Mouse (Mus musculus): ENCODE results near the gene Igf2bp2. TPM values are rescaled to one million over a fixed set of nuclear protein-coding genes. Genes with fewer than 3 reads are reported as not detected.

The Igf2bp2 gene
- total and polyA plus RNA-seq, 3 experiments, result 0.43 to 1.5 (median 0.51) TPM

DNA sequence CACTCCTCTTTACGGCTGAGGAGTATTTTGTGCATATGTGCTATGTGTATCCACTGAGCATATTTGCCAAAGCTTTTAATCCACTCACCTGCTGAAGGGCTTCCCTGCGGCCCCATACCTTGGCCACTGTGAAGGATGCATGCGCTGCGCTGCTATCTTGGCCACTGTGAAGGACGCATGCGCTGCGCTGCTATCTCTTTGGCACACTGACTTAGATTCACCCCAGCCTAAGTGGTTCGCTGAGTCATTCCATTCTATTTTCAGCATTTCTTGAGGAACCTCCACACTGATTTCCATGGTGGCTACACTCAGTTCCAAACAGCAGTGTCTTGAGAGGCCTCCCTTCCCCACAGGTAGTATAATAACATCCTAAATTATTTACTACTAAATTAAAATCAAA lies 42.0 kb downstream of the Igf2bp2 start:
- H3K79me2 ChIP-seq (replicated peaks; ENCODE audit: control insufficient read depth, extremely low read depth, insufficient read depth, poor library complexity, severe bottlenecking), result no peaks in the 10 kb centered on the region

DNA sequence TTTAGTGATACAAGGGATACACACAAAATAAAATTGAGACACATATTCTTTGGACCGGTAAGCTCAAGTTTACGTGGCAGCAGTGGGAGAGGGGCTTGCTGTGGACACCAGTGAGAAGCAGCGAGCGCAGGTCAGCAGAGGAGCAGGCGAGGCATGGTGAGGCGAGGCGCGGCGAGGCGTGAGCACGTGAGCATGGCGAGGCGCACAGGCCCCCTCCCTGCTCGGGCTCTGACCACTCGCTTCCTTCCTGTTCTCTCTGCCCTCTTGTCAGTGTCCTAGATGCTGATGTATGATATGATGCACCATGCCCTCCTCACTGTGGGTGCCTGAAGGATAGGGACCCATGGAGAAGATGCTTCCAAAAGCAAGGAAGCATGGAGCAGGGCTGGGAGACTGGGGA lies 43.6 kb downstream of the Igf2bp2 start:
- TF ChIP-seq CTCF (conservative IDR thresholded peaks at IDR 0.05 in 1 of 2, IDR thresholded peaks at IDR 0.05 in 1 of 2; ENCODE audit: low read depth in 2 of 2, low read length in 2 of 2), result no peak
- no peak for TF ChIP-seq ELF1 (IDR thresholded peaks at IDR 0.05; ENCODE audit: low read depth, low read length)
- no peak for TF ChIP-seq JUN (IDR thresholded peaks at IDR 0.05; ENCODE audit: insufficient read depth, low read depth, low read length)
- TF ChIP-seq ETS1 (conservative IDR thresholded peaks at IDR 0.05; ENCODE audit: low read depth, low read length), result no peak
- no peak for TF ChIP-seq KAT2A (IDR thresholded peaks at IDR 0.05; ENCODE audit: insufficient replicate concordance, low read length)
- no peak for TF ChIP-seq NRF1 (IDR thresholded peaks at IDR 0.05; ENCODE audit: low read depth, low read length)
- TF ChIP-seq SIN3A (IDR thresholded peaks at IDR 0.05; ENCODE audit: low read length), result no peak
- no peak for TF ChIP-seq MYC (IDR thresholded peaks at IDR 0.05; ENCODE audit: low read depth, low read length)
- no peak for TF ChIP-seq RCOR1 (conservative IDR thresholded peaks at IDR 0.05; ENCODE audit: low read depth, low read length)
- no peak for TF ChIP-seq CHD2 (IDR thresholded peaks at IDR 0.05; ENCODE audit: low read length)
- TF ChIP-seq NELFE (IDR thresholded peaks at IDR 0.05; ENCODE audit: low read depth, low read length), result no peak
- TF ChIP-seq USF1 (IDR thresholded peaks at IDR 0.05; ENCODE audit: low read depth, low read length), result no peak
- TF ChIP-seq ZC3H11A (IDR thresholded peaks at IDR 0.05; ENCODE audit: low read depth, low read length), result no peak
- no peak for TF ChIP-seq POLR2A (IDR thresholded peaks at IDR 0.05; ENCODE audit: low read depth, low read length)
- no peak for TF ChIP-seq MAFK (IDR thresholded peaks at IDR 0.05; ENCODE audit: insufficient replicate concordance, low read length)
- TF ChIP-seq JUND (conservative IDR thresholded peaks at IDR 0.05; ENCODE audit: low read depth, low read length), result no peak
- TF ChIP-seq MAX (IDR thresholded peaks at IDR 0.05; ENCODE audit: low read length), result no peak
- Histone ChIP-seq H3K4me3 (replicated peaks in 1 of 3; ENCODE audit: low read depth in 2 of 3, low read length in 2 of 3, poor library complexity in 1 of 3) (no peak overlapping the region), H3K9ac (ENCODE audit: insufficient read depth, low read depth) (no peak overlapping the region), H3K9me3 (replicated peaks; ENCODE audit: low read length) (no peaks in the 10 kb centered on the region), H3K79me2 (replicated peaks; ENCODE audit: control insufficient read depth, extremely low read depth, insufficient read depth, poor library complexity, severe bottlenecking) (no peaks in the 10 kb centered on the region), H3K27ac (ENCODE audit: insufficient read depth, low read depth) (no peak overlapping the region), H3K4me1 (ENCODE audit: control insufficient read depth in 1 of 2, insufficient read depth in 2 of 2) (peaks cover 13 to 52% of the 10 kb centered on the region in 2 experiments), H3K4me2 (ENCODE audit: insufficient read depth, low read depth, poor library complexity, severe bottlenecking) (no peak overlapping the region), H3K36me3 (replicated peaks in 1 of 2; ENCODE audit: control insufficient read depth in 1 of 2, insufficient read depth in 1 of 2, low read length in 1 of 2) (no peaks in the 10 kb centered on the region), H3K27me3 (replicated peaks) (no peaks in the 10 kb centered on the region)
- dilution Hi-C loops (cut with MboI; ENCODE audit: extremely low pct_ligation_motif_present, extremely low pct_unique_long_range_greater_than_20kb, low sequenced_read_pairs) (no loop called here), in situ Hi-C loops (cut with MboI; ENCODE audit: low pct_ligation_motif_present, low pct_unique_long_range_greater_than_20kb, low sequenced_read_pairs) (no loop called here)
- no peak for DNase-seq (ENCODE audit: extremely low read depth)

More for the DNA sequence above, 42.0 kb downstream of the Igf2bp2 start:
- DNase-seq (ENCODE audit: extremely low read depth), result no peak
- no peak overlapping the region for H3K4me2 ChIP-seq (ENCODE audit: insufficient read depth, low read depth, poor library complexity, severe bottlenecking)
- no peak overlapping the region for H3K9ac ChIP-seq (ENCODE audit: insufficient read depth, low read depth)
- dilution Hi-C loops (cut with MboI; ENCODE audit: extremely low pct_ligation_motif_present, extremely low pct_unique_long_range_greater_than_20kb, low sequenced_read_pairs), result no loop called here
- H3K4me1 ChIP-seq (ENCODE audit: control insufficient read depth in 1 of 2, insufficient read depth in 2 of 2), result peaks cover 19 to 60% of the 10 kb centered on the region in 2 experiments
- H3K4me3 ChIP-seq (replicated peaks in 1 of 3; ENCODE audit: low read depth in 2 of 3, low read length in 2 of 3, poor library complexity in 1 of 3), result no peak overlapping the region
- in situ Hi-C loops (cut with MboI; ENCODE audit: low pct_ligation_motif_present, low pct_unique_long_range_greater_than_20kb, low sequenced_read_pairs), result loop anchor here (10.0 kb wide), 1 partner anchor 286 kb away; no protein-coding TSS in a partner anchor
- H3K9me3 ChIP-seq (replicated peaks; ENCODE audit: low read length), result no peaks in the 10 kb centered on the region
- H3K27me3 ChIP-seq (replicated peaks), result no peaks in the 10 kb centered on the region
- no peaks in the 10 kb centered on the region for H3K36me3 ChIP-seq (replicated peaks in 1 of 2; ENCODE audit: control insufficient read depth in 1 of 2, insufficient read depth in 1 of 2, low read length in 1 of 2)
- H3K27ac ChIP-seq (ENCODE audit: insufficient read depth, low read depth), result no peak overlapping the region
- no peak for TF ChIP-seq E2F4 (IDR thresholded peaks at IDR 0.05; ENCODE audit: insufficient replicate concordance, low read depth, low read length)
- TF ChIP-seq ZC3H11A (IDR thresholded peaks at IDR 0.05; ENCODE audit: low read depth, low read length), result no peak
- no peak for TF ChIP-seq SIN3A (IDR thresholded peaks at IDR 0.05; ENCODE audit: low read length)
- no peak for TF ChIP-seq ZNF384 (IDR thresholded peaks at IDR 0.05; ENCODE audit: low read depth, low read length)
- TF ChIP-seq POLR2A (IDR thresholded peaks at IDR 0.05; ENCODE audit: low read depth, low read length), result no peak
- no peak for TF ChIP-seq JUN (IDR thresholded peaks at IDR 0.05; ENCODE audit: insufficient read depth, low read depth, low read length)
- TF ChIP-seq MXI1 (IDR thresholded peaks at IDR 0.05; ENCODE audit: low read depth, low read length), result no peak
- TF ChIP-seq RAD21 (IDR thresholded peaks at IDR 0.05; ENCODE audit: low read depth, low read length), result no peak
- TF ChIP-seq ETS1 (conservative IDR thresholded peaks at IDR 0.05; ENCODE audit: low read depth, low read length), result no peak
- TF ChIP-seq TBP (conservative IDR thresholded peaks at IDR 0.05; ENCODE audit: low read depth, low read length), result no peak
- no peak for TF ChIP-seq MAX (IDR thresholded peaks at IDR 0.05; ENCODE audit: low read length)
- TF ChIP-seq BHLHE40 (IDR thresholded peaks at IDR 0.05; ENCODE audit: low read depth, low read length), result no peak
- no peak for TF ChIP-seq MEF2A (IDR thresholded peaks at IDR 0.05; ENCODE audit: borderline replicate concordance, low read depth, low read length)
- TF ChIP-seq CTCF (conservative IDR thresholded peaks at IDR 0.05 in 1 of 2, IDR thresholded peaks at IDR 0.05 in 1 of 2; ENCODE audit: low read depth in 2 of 2, low read length in 2 of 2), result no peak
- no peak for TF ChIP-seq USF2 (conservative IDR thresholded peaks at IDR 0.05; ENCODE audit: low read depth, low read length)
- TF ChIP-seq CHD1 (IDR thresholded peaks at IDR 0.05; ENCODE audit: low read depth, low read length), result no peak
- TF ChIP-seq ELF1 (IDR thresholded peaks at IDR 0.05; ENCODE audit: low read depth, low read length), result no peak
- TF ChIP-seq USF1 (IDR thresholded peaks at IDR 0.05; ENCODE audit: low read depth, low read length), result no peak

Data from CH12.LX (cell line).